Mouse (Mus musculus): ENCODE data around the gene Dlgap5.

DNA sequence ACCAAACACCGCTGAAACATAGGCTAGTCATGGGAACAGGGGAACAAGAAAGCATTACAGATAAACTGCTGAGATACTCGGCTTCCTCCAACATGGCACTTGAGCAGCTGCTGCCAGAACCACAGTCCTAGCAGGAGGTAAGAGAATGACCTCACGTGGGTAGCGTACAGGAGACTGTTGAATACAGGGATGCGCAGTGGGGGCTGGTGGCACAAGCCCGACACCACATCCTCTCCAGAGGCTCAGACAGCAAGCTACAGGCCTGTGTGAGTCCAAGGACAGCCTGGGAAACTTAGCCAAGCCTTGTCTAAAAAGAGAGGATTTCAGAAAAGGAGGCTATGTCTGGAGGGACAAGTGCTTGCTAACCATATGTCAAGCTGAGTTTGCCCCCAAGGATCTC is 23.2 kb downstream of the Dlgap5 start:
- TF ChIP-seq POLR2A (IDR thresholded peaks at IDR 0.05; ENCODE audit: borderline replicate concordance, control insufficient read depth, low read depth, low read length) (no peak), CTCF (IDR thresholded peaks at IDR 0.05; ENCODE audit: control insufficient read depth, insufficient read depth, low read length) (no peak)

Measured in bone marrow, adult 2 months (tissue).